Mouse (Mus musculus): ENCODE results near the gene S1pr4.
A peak's percentile ranks its signal among the peaks of the same experiment; 100 is the strongest.

Gene S1pr4

GRCm38 (mm10) chr10:81464405-81465264 lies 35.3 kb downstream of the S1pr4 start:
- peak; percentile 33 for DNase-seq

GRCm38 (mm10) chr10:81463531-81463930 lies 36.4 kb downstream of the S1pr4 start:
- no peak for DNase-seq

GRCm38 (mm10) chr10:81462917-81463316 lies 37.0 kb downstream of the S1pr4 start:
- DNase-seq: no peak

GRCm38 (mm10) chr10:81462415-81462804 lies 37.5 kb downstream of the S1pr4 start:
- no peak for DNase-seq

GRCm38 (mm10) chr10:81461673-81462414 lies 38.1 kb downstream of the S1pr4 start:
- no peak for DNase-seq

- DNase-seq: no peak
Observed at GRCm38 (mm10) chr10:81460951-81461350, 39.0 kb downstream of the S1pr4 start.

GRCm38 (mm10) chr10:81460471-81460870 lies 39.5 kb downstream of the S1pr4 start:
- DNase-seq: no peak

- no peak for DNase-seq
Observed at GRCm38 (mm10) chr10:81459399-81459798, 40.5 kb downstream of the S1pr4 start.

- no peak for DNase-seq
Observed at GRCm38 (mm10) chr10:81458267-81458666, 41.7 kb downstream of the S1pr4 start.

GRCm38 (mm10) chr10:81457624-81458023 lies 42.3 kb downstream of the S1pr4 start:
- no peak for DNase-seq

- DNase-seq: no peak
Observed at GRCm38 (mm10) chr10:81456983-81457563, 42.9 kb downstream of the S1pr4 start.

- no peak for DNase-seq
Observed at GRCm38 (mm10) chr10:81455181-81455895, 44.6 kb downstream of the S1pr4 start, which contains the start of gene Nfic. Gene Nfic (minus strand): TSS chr10:81455635.

- DNase-seq: no peak
Observed at GRCm38 (mm10) chr10:81454106-81454505, 45.8 kb downstream of the S1pr4 start.

- DNase-seq: no peak
Observed at GRCm38 (mm10) chr10:81452947-81453288, 47.0 kb downstream of the S1pr4 start.

GRCm38 (mm10) chr10:81452237-81452946 lies 47.5 kb downstream of the S1pr4 start:
- no peak for DNase-seq

- no peak for DNase-seq
Observed at GRCm38 (mm10) chr10:81451365-81451745, 48.6 kb downstream of the S1pr4 start.

- no peak for DNase-seq
Observed at GRCm38 (mm10) chr10:81450641-81451364, 49.1 kb downstream of the S1pr4 start.

- peak; percentile 87 for DNase-seq
Observed at GRCm38 (mm10) chr10:81450140-81450539, 49.8 kb downstream of the S1pr4 start.
